Mouse (Mus musculus) hindbrain, embryonic 13.5 days (tissue): Measurements from ENCODE around the gene Aicda. TPM values are rescaled to one million over a fixed set of nuclear protein-coding genes. Genes with fewer than 3 reads are reported as not detected.
"Not testable (repeated sequence)": the region's sequence is repeated elsewhere in the genome, so short reads cannot be mapped to it uniquely, and the experiment has no call there.

Experiments used
- ATAC-seq: fragments of 200-750 bp; cut with Nextera tagmentation; 2 replicates; pipeline ENCODE4 v1.8.0; 2017; ENCODE audit warnings: moderate TSS enrichment; ENCODE audit not compliant: low FRiP score
- H3K27ac ChIP-seq: fragments of 300-500 bp; sonication (generic); 2 replicates; pipeline ENCODE4 v1.5.1; 2015; ENCODE audit warnings: inconsistent platforms, mild to moderate bottlenecking, moderate library complexity
- H3K27me3 ChIP-seq: fragments of 300-500 bp; sonication (generic); 2 replicates; pipeline ENCODE4 v1.6.1; 2015; ENCODE audit warnings: mild to moderate bottlenecking, inconsistent platforms
- H3K36me3 ChIP-seq: fragments of 300-500 bp; sonication (generic); 2 replicates; pipeline ENCODE4 v1.6.1; 2015; ENCODE audit warnings: mild to moderate bottlenecking, inconsistent platforms
- H3K4me1 ChIP-seq: fragments of 300-500 bp; sonication (generic); replicated peaks from 2 replicates; pipeline ENCODE4 v1.6.1; 2015; ENCODE audit warnings: inconsistent platforms
- H3K4me2 ChIP-seq: fragments of 300-500 bp; sonication (generic); 2 replicates; pipeline ENCODE4 v1.6.1; 2015; ENCODE audit warnings: inconsistent platforms, mild to moderate bottlenecking, moderate library complexity
- H3K4me3 ChIP-seq: fragments of 300-500 bp; sonication (generic); 2 replicates; pipeline ENCODE4 v1.5.1; 2015; ENCODE audit warnings: mild to moderate bottlenecking, inconsistent platforms
- H3K9ac ChIP-seq: fragments of 300-500 bp; sonication (generic); 2 replicates; pipeline ENCODE4 v1.6.1; 2015; ENCODE audit warnings: mild to moderate bottlenecking, inconsistent platforms
- H3K9me3 ChIP-seq: fragments of 300-500 bp; sonication (generic); 2 replicates; pipeline ENCODE4 v1.6.1; 2016; ENCODE audit warnings: inconsistent platforms
- WGBS: fragments of 180-500 bp; shearing (Covaris S2); methylation state at CpG from one replicate; pipeline ENCODE4 v1.1.7; 2015; 5-methylcytosine and 5-hydroxymethylcytosine counted together
- polyA plus RNA-seq: library from polyadenylated mRNA; unstranded; fragments of >200 nt; fragmentation: Nextera tagmentation; extraction: Ambion mirVana; gene quantifications from 2 replicates; pipeline ENCODE4 v1.2.1, GENCODE M21; 2015

Gene Aicda
- polyA plus RNA-seq, 1 experiment from 2014 or later, result 1.1 TPM

- H3K36me3 ChIP-seq, result no peaks in the 10 kb centered on the region
- no peaks in the 10 kb centered on the region for H3K27me3 ChIP-seq
- H3K9ac ChIP-seq, result no peak overlapping the region
- no peak overlapping the region for H3K4me3 ChIP-seq
- H3K9me3 ChIP-seq, result no peaks in the 10 kb centered on the region
- H3K4me2 ChIP-seq, result no peak overlapping the region
- H3K4me1 ChIP-seq, result peaks cover 6% of the 10 kb centered on the region
- ATAC-seq, result no peak
- 71% methylated on average over 8 of the region's 8 CpGs for WGBS
- H3K27ac ChIP-seq, result no peak overlapping the region
These were observed 22.0 kb upstream of the Aicda start for GRCm38 (mm10) chr6:122531466-122532174.

GRCm38 (mm10) chr6:122532883-122533302 lies 20.7 kb upstream of the Aicda start:
- Histone ChIP-seq H3K9ac (no peak overlapping the region), H3K4me1 (peaks cover 6% of the 10 kb centered on the region), H3K9me3 (no peaks in the 10 kb centered on the region), H3K27me3 (no peaks in the 10 kb centered on the region), H3K4me3 (no peak overlapping the region), H3K4me2 (peak overlapping the region; percentile 37), H3K36me3 (no peaks in the 10 kb centered on the region), H3K27ac (no peak overlapping the region)
- no peak for ATAC-seq
- WGBS, result 10% methylated on average over 4 of the region's 4 CpGs

- ATAC-seq, result no peak
- Histone ChIP-seq H3K27me3 (no peaks in the 10 kb centered on the region), H3K4me2 (no peak overlapping the region), H3K27ac (no peak overlapping the region), H3K4me3 (no peak overlapping the region), H3K4me1 (peaks cover 6% of the 10 kb centered on the region), H3K36me3 (no peaks in the 10 kb centered on the region), H3K9me3 (0 out of 2 replicates have a peak, but pooled peaks cover 4% of the 10 kb centered on the region), H3K9ac (no peak overlapping the region)
- 19% methylated on average over 3 of the region's 3 CpGs for WGBS
These were observed 19.6 kb upstream of the Aicda start for GRCm38 (mm10) chr6:122534032-122534431.

- 0 out of 2 replicates have a peak, but pooled peaks cover 4% of the 10 kb centered on the region for H3K9me3 ChIP-seq
These were observed 14.0 kb upstream of the Aicda start for GRCm38 (mm10) chr6:122539564-122539963.

GRCm38 (mm10) chr6:122542459-122542858 lies 11.1 kb upstream of the Aicda start:
- not testable (repeated sequence) for ATAC-seq, H3K36me3 ChIP-seq
- 80% methylated on average over 5 of the region's 5 CpGs for WGBS

More at GRCm38 (mm10) chr6:122539564-122539963, 14.0 kb upstream of the Aicda start:
- H3K27ac ChIP-seq, result no peak overlapping the region
- ATAC-seq, result no peak
- H3K4me2 ChIP-seq, result no peak overlapping the region
- H3K4me3 ChIP-seq, result no peak overlapping the region
- no peaks in the 10 kb centered on the region for H3K27me3 ChIP-seq
- H3K36me3 ChIP-seq, result no peaks in the 10 kb centered on the region
- 63% methylated on average over 9 of the region's 9 CpGs for WGBS
- no peak overlapping the region for H3K9ac ChIP-seq
- no peaks in the 10 kb centered on the region for H3K4me1 ChIP-seq

GRCm38 (mm10) chr6:122543574-122543973 lies 10.0 kb upstream of the Aicda start:
- Histone ChIP-seq H3K4me3 (no peak overlapping the region), H3K4me2 (no peak overlapping the region), H3K27ac (no peak overlapping the region), H3K9me3 (no peaks in the 10 kb centered on the region), H3K9ac (no peak overlapping the region), H3K27me3 (no peaks in the 10 kb centered on the region), H3K4me1 (no peaks in the 10 kb centered on the region), H3K36me3 (no peaks in the 10 kb centered on the region)
- ATAC-seq, result no peak
- 87% methylated on average over 5 of the region's 5 CpGs for WGBS

More at GRCm38 (mm10) chr6:122542459-122542858, 11.1 kb upstream of the Aicda start:
- not testable (repeated sequence) for H3K9me3 ChIP-seq, H3K4me1 ChIP-seq, H3K27me3 ChIP-seq, H3K4me3 ChIP-seq, H3K27ac ChIP-seq, H3K9ac ChIP-seq, H3K4me2 ChIP-seq

GRCm38 (mm10) chr6:122544672-122545071 lies 8.9 kb upstream of the Aicda start:
- Histone ChIP-seq H3K4me3 (no peak overlapping the region), H3K27ac (no peak overlapping the region), H3K9me3 (no peaks in the 10 kb centered on the region), H3K4me2 (no peak overlapping the region), H3K9ac (no peak overlapping the region), H3K36me3 (no peaks in the 10 kb centered on the region), H3K4me1 (no peaks in the 10 kb centered on the region), H3K27me3 (no peaks in the 10 kb centered on the region)
- ATAC-seq, result peak; percentile 54
- WGBS, result 92% methylated on average over 1 of the region's 1 CpGs

- H3K9ac ChIP-seq, result no peak overlapping the region
- H3K4me3 ChIP-seq, result no peak overlapping the region
- no peaks in the 10 kb centered on the region for H3K4me1 ChIP-seq
- 79% methylated on average over 9 of the region's 9 CpGs for WGBS
- H3K27me3 ChIP-seq, result no peaks in the 10 kb centered on the region
- no peak overlapping the region for H3K4me2 ChIP-seq
- H3K27ac ChIP-seq, result no peak overlapping the region
- no peaks in the 10 kb centered on the region for H3K36me3 ChIP-seq
- ATAC-seq, result no peak
- H3K9me3 ChIP-seq, result no peaks in the 10 kb centered on the region
These were observed 8.2 kb upstream of the Aicda start for GRCm38 (mm10) chr6:122545289-122545882.

- H3K4me1 ChIP-seq, result no peaks in the 10 kb centered on the region
- no peak overlapping the region for H3K4me2 ChIP-seq
- H3K27me3 ChIP-seq, result no peaks in the 10 kb centered on the region
- H3K4me3 ChIP-seq, result no peak overlapping the region
- ATAC-seq, result no peak
- H3K27ac ChIP-seq, result no peak overlapping the region
- 86% methylated on average over 10 of the region's 10 CpGs for WGBS
- H3K9me3 ChIP-seq, result no peaks in the 10 kb centered on the region
- no peak overlapping the region for H3K9ac ChIP-seq
- H3K36me3 ChIP-seq, result no peaks in the 10 kb centered on the region
These were observed 7.7 kb upstream of the Aicda start for GRCm38 (mm10) chr6:122545948-122546347.

GRCm38 (mm10) chr6:122554102-122554501 lies 501 bp downstream of the Aicda start:
- no peak overlapping the region for H3K4me2 ChIP-seq
- H3K9me3 ChIP-seq, result no peaks in the 10 kb centered on the region
- H3K36me3 ChIP-seq, result no peaks in the 10 kb centered on the region
- 0 out of 2 replicates have a peak, but pooled peaks cover 3% of the 10 kb centered on the region for H3K27me3 ChIP-seq
- no peaks in the 10 kb centered on the region for H3K4me1 ChIP-seq
- WGBS, result 80% methylated on average over 6 of the region's 6 CpGs
- ATAC-seq, result no peak
- no peak overlapping the region for H3K4me3 ChIP-seq
- H3K9ac ChIP-seq, result no peak overlapping the region
- no peak overlapping the region for H3K27ac ChIP-seq

GRCm38 (mm10) chr6:122555266-122555665 lies 1.7 kb downstream of the Aicda start:
- H3K9ac ChIP-seq, result no peak overlapping the region
- no peak overlapping the region for H3K4me2 ChIP-seq
- no peaks in the 10 kb centered on the region for H3K9me3 ChIP-seq
- no peak overlapping the region for H3K4me3 ChIP-seq
- no peak for ATAC-seq
- no peak overlapping the region for H3K27ac ChIP-seq
- 54% methylated on average over 7 of the region's 7 CpGs for WGBS
- 0 out of 2 replicates have a peak, but pooled peaks cover 3% of the 10 kb centered on the region for H3K27me3 ChIP-seq
- H3K4me1 ChIP-seq, result no peaks in the 10 kb centered on the region
- no peaks in the 10 kb centered on the region for H3K36me3 ChIP-seq

- Histone ChIP-seq H3K9ac (no peak overlapping the region; the same call in 1 of the 2 replicates), H3K27me3 (peaks cover 11% of the 10 kb centered on the region; the same call in 1 of the 2 replicates), H3K4me3 (peak overlapping the region; percentile 15; the same call in 1 of the 2 replicates), H3K4me2 (peak overlapping the region; percentile 43), H3K36me3 (no peaks in the 10 kb centered on the region), H3K9me3 (no peaks in the 10 kb centered on the region), H3K4me1 (no peaks in the 10 kb centered on the region), H3K27ac (no peak overlapping the region)
- ATAC-seq, result no peak
- 25% methylated on average over 15 of the region's 15 CpGs for WGBS
These were observed 3.5 kb downstream of the Aicda start for GRCm38 (mm10) chr6:122556959-122557561.
